In genomic region chr1:52470811-52471489, GRCm38 (mm10) we compare ENCODE assay signal across 9 mouse cellular contexts. TPM values are rescaled to one million over a fixed set of nuclear protein-coding genes. Genes with fewer than 3 reads are reported as not detected.
DNase-seq lines count a peak whose midpoint lies in the region; ATAC-seq lines count a peak whose summit lies in the region.
"Had no signal": no experiment of that assay in that cellular context is flagged by ENCODE, and none has a peak within 500 bp of the region (broad histone marks: within the 10 kb centered on the region; RNA-seq: fewer than 3 reads in every experiment).

No protein-coding gene starts in this region.

- 0 out of 2 replicates have a peak, but pooled peaks have one; percentile 47 for ATAC-seq in embryonic facial prominence, embryonic 15.5 days (ENCODE audit: insufficient number of reproducible peaks, low FRiP score, low TSS enrichment, low read depth)
- peak; percentile 93 for ATAC-seq in hindbrain, embryonic 16.5 days

- no peak overlapping the region for H3K9ac ChIP-seq in embryonic facial prominence, embryonic 15.5 days
- H3K9ac ChIP-seq in hindbrain, embryonic 16.5 days (ENCODE audit: low read depth, low read length), result no peak overlapping the region

- 30% methylated on average over 7 of the region's 7 CpGs for WGBS in embryonic facial prominence, embryonic 15.5 days
- WGBS in hindbrain, embryonic 16.5 days, result 27% methylated on average over 7 of the region's 7 CpGs

- no peaks in the 10 kb centered on the region for H3K27me3 ChIP-seq in embryonic facial prominence, embryonic 15.5 days
- H3K27me3 ChIP-seq in hindbrain, embryonic 16.5 days (replicated peaks; ENCODE audit: control insufficient read depth, insufficient read depth, low read length), result no peaks in the 10 kb centered on the region

- no peak overlapping the region for H3K4me2 ChIP-seq in embryonic facial prominence, embryonic 15.5 days (replicated peaks)
- no peak overlapping the region for H3K4me2 ChIP-seq in hindbrain, embryonic 16.5 days (ENCODE audit: low read length)

- no peaks in the 10 kb centered on the region for H3K9me3 ChIP-seq in embryonic facial prominence, embryonic 15.5 days (replicated peaks)
- no peaks in the 10 kb centered on the region for H3K9me3 ChIP-seq in hindbrain, embryonic 16.5 days (ENCODE audit: control insufficient read depth, low read length)

- H3K4me1 ChIP-seq in embryonic facial prominence, embryonic 15.5 days, result peaks cover 5% of the 10 kb centered on the region; the same call in 1 of the 2 replicates
- no peaks in the 10 kb centered on the region for H3K4me1 ChIP-seq in hindbrain, embryonic 16.5 days (ENCODE audit: control insufficient read depth, insufficient read depth, low read depth, low read length)

- H3K36me3 ChIP-seq in embryonic facial prominence, embryonic 15.5 days, result peaks cover 12% of the 10 kb centered on the region
- no peaks in the 10 kb centered on the region for H3K36me3 ChIP-seq in hindbrain, embryonic 16.5 days (ENCODE audit: control insufficient read depth, insufficient read depth, low read length)

- peak; percentile 17 for DNase-seq in c-Kit-positive CD71-negative TER-119-negative erythroid progenitor cells, embryonic 14.5 days (ENCODE audit: low read depth)
- DNase-seq in neural tube, embryonic 10.5 days (ENCODE audit: extremely low spot score, low spot score), result peak; percentile 38
- no peak for DNase-seq in right cerebral cortex, postnatal 14 days
- no peak for DNase-seq in adrenal gland, adult (ENCODE audit: inconsistent age in 2 of 2, low spot score in 1 of 2)
- no peak for DNase-seq in liver
- DNase-seq: lung, adult 18-20 months had no signal

- no peak overlapping the region for H3K27ac ChIP-seq in embryonic facial prominence, embryonic 15.5 days (replicated peaks)
- no peak overlapping the region for H3K27ac ChIP-seq in hindbrain, embryonic 16.5 days (ENCODE audit: low read depth, low read length)
- H3K27ac ChIP-seq: layer of hippocampus, adult 2 months had no signal

- no peak overlapping the region for H3K4me3 ChIP-seq in embryonic facial prominence, embryonic 15.5 days (replicated peaks)
- no peak overlapping the region for H3K4me3 ChIP-seq in hindbrain, embryonic 16.5 days (ENCODE audit: low read length)
- H3K4me3 ChIP-seq: layer of hippocampus, adult 2 months had no signal

RNA-seq across cellular contexts. Expression of gene Nab1, which starts 29.5 kb away (rescaled TPM):
- polyA plus RNA-seq in embryonic facial prominence, embryonic 15.5 days (2015; fragmentation: Nextera tagmentation; extraction: Ambion mirVana), result 25.9 and 26.3 TPM in 2 replicates
- polyA plus RNA-seq in hindbrain, embryonic 16.5 days (2015; fragmentation: Nextera tagmentation; extraction: Ambion mirVana), result 8.0 and 9.0 TPM in 2 replicates

Comparison
In these comparisons a context has a peak if more than half of its experiments do, and no peak if none do; other contexts are left out.
1. DNase-seq: peak in c-Kit-positive CD71-negative TER-119-negative erythroid progenitor cells, embryonic 14.5 days (single experiment) and neural tube, embryonic 10.5 days (single experiment); none in right cerebral cortex, postnatal 14 days (single experiment), adrenal gland, adult (0 of 2) and liver (single experiment).